ENCODE assay signal across 9 mouse cellular contexts in genomic region chr3:136325783-136326182, GRCm38 (mm10). TPM values are rescaled to one million over a fixed set of nuclear protein-coding genes. Genes with fewer than 3 reads are reported as not detected.
A peak's percentile ranks its signal among the peaks of the same experiment; 100 is the strongest.
DNase-seq lines count a peak whose midpoint lies in the region; ATAC-seq and TF ChIP-seq lines count a peak whose summit lies in the region.
"Had no signal": no experiment of that assay in that cellular context is flagged by ENCODE, and none has a peak within 500 bp of the region (broad histone marks: within the 10 kb centered on the region; RNA-seq: fewer than 3 reads in every experiment).

Gene Bank1, minus strand, starts transcription at chr3:136326066.

- WGBS in liver, embryonic 14.5 days (ENCODE audit: insufficient replicate concordance), result 10% methylated on average over 5 of the region's 5 CpGs
- WGBS in small intestine, adult 2 months, result 74% methylated on average over 5 of the region's 5 CpGs
- WGBS in cerebellum, adult 2 months, result 73% methylated on average over 5 of the region's 5 CpGs

- peak; percentile 9 for DNase-seq in ovary, postnatal 36 days (ENCODE audit: low spot score)
- DNase-seq in ovary, postnatal 10 days (ENCODE audit: low spot score), result no peak
- peak; percentile 5 for DNase-seq in gastrocnemius, postnatal 10 days
- peak; percentile 9 to 22 (median 10) for DNase-seq in liver, embryonic 14.5 days (ENCODE audit: low read depth in 3 of 3, low spot score in 3 of 3)
- no peak for DNase-seq in ovary, adult 18-20 months (ENCODE audit: low spot score)
- DNase-seq in cerebellum, adult 2 months, result no peak
- no peak for DNase-seq in embryo, embryonic 10.5 days (ENCODE audit: low spot score)
- DNase-seq: lung, embryonic 14.5 days had no signal

- no peak within 1 kb of the TSS for H3K27ac ChIP-seq in liver, embryonic 14.5 days
- no peak within 1 kb of the TSS for H3K27ac ChIP-seq in small intestine, adult 2 months (ENCODE audit: insufficient read depth, low read depth, low read length)
- H3K27ac ChIP-seq in cerebellum, adult 2 months (ENCODE audit: insufficient read depth, low read length), result no peak within 1 kb of the TSS

- H3K4me1 ChIP-seq in liver, embryonic 14.5 days (replicated peaks; ENCODE audit: control insufficient read depth in 2 of 2, insufficient read depth in 2 of 2, low read length in 1 of 2), result no peaks in the 10 kb centered on the region
- no peaks in the 10 kb centered on the region for H3K4me1 ChIP-seq in small intestine, adult 2 months (ENCODE audit: control insufficient read depth, insufficient read depth, insufficient read length, low read length)
- H3K4me1 ChIP-seq in cerebellum, adult 2 months (ENCODE audit: control insufficient read depth, insufficient read depth, low read length), result no peaks in the 10 kb centered on the region

- TF ChIP-seq CTCF in liver, embryonic 14.5 days (IDR thresholded peaks at IDR 0.05; ENCODE audit: low read depth), result no peak
- no peak for TF ChIP-seq CTCF in small intestine, adult 2 months (IDR thresholded peaks at IDR 0.05; ENCODE audit: extremely low read depth, insufficient read length, insufficient replicate concordance, low read depth, low read length)
- TF ChIP-seq CTCF in cerebellum, adult 2 months (IDR thresholded peaks at IDR 0.05; ENCODE audit: borderline replicate concordance, insufficient read depth, low read depth, low read length), result no peak

- no peaks in the 10 kb centered on the region for H3K27me3 ChIP-seq in liver, embryonic 14.5 days (ENCODE audit: control insufficient read depth, insufficient read depth, low read length)
- no peaks in the 10 kb centered on the region for H3K27me3 ChIP-seq in small intestine, adult 2 months (ENCODE audit: control insufficient read depth, insufficient read depth, low read length)
- H3K27me3 ChIP-seq in cerebellum, adult 2 months (ENCODE audit: control insufficient read depth, insufficient read depth, low read length), result no peaks in the 10 kb centered on the region

- peak; percentile 47; the same call in 1 of the 2 replicates for ATAC-seq in liver, embryonic 14.5 days (ENCODE audit: insufficient read depth)

- no peak within 1 kb of the TSS for H3K4me2 ChIP-seq in liver, embryonic 14.5 days (ENCODE audit: low read depth)
- H3K4me2 ChIP-seq: lung, embryonic 14.5 days had no signal

- TF ChIP-seq POLR2A in small intestine, adult 2 months (IDR thresholded peaks at IDR 0.05; ENCODE audit: low read depth, low read length), result no peak
- no peak for TF ChIP-seq POLR2A in cerebellum, adult 2 months (IDR thresholded peaks at IDR 0.05; ENCODE audit: borderline replicate concordance, insufficient read depth, low read length)

- H3K4me3 ChIP-seq in liver, embryonic 14.5 days (ENCODE audit: insufficient read depth in 1 of 2, low read depth in 2 of 2, low read length in 2 of 2), result no peak within 1 kb of the TSS
- peak within 1 kb of the TSS; percentile 50 for H3K4me3 ChIP-seq in small intestine, adult 2 months (ENCODE audit: low read depth, low read length)
- H3K4me3 ChIP-seq in cerebellum, adult 2 months (replicated peaks; ENCODE audit: insufficient read depth, low read depth, low read length), result no peak within 1 kb of the TSS

- no peaks in the 10 kb centered on the region for H3K9me3 ChIP-seq in liver, embryonic 14.5 days (ENCODE audit: control insufficient read depth, low read length)

- no peak within 1 kb of the TSS for H3K9ac ChIP-seq in liver, embryonic 14.5 days (replicated peaks)
- H3K9ac ChIP-seq: lung, embryonic 14.5 days had no signal

- no peak for TF ChIP-seq EP300 in liver, embryonic 14.5 days (IDR thresholded peaks at IDR 0.05; ENCODE audit: low read depth)

- no peaks in the 10 kb centered on the region for H3K36me3 ChIP-seq in liver, embryonic 14.5 days (replicated peaks; ENCODE audit: control insufficient read depth, insufficient read depth, low read depth)
- H3K36me3 ChIP-seq in small intestine, adult 2 months (ENCODE audit: control insufficient read depth, insufficient read depth, low read length), result no peaks in the 10 kb centered on the region

RNA-seq across cellular contexts. Expression of gene Bank1, which starts in this region (rescaled TPM):
- under 1 TPM; 0.40 to 0.65 TPM for total RNA-seq in gastrocnemius, postnatal 10 days (2021)
- polyA plus RNA-seq in liver, embryonic 14.5 days (2012; rRNA removed), result 0.61 and 1.3 TPM in 2 replicates
- polyA plus RNA-seq in liver, embryonic 14.5 days (2014; fragmentation: Nextera tagmentation; extraction: Ambion mirVana), result 1.7 and 2.1 TPM in 2 replicates
- polyA plus RNA-seq in small intestine, adult 2 months (2012; rRNA removed), result 0.29 and 0.47 TPM in 2 replicates
- 0.11 and 0.25 TPM in 2 replicates for polyA plus RNA-seq in cerebellum, adult 2 months (2012; rRNA removed)

Comparison
In these comparisons a context has a peak if more than half of its experiments do, and no peak if none do; other contexts are left out.
1. DNase-seq: peak in ovary, postnatal 36 days (single experiment) and liver, embryonic 14.5 days (3 of 3); none in ovary, postnatal 10 days (single experiment), ovary, adult 18-20 months (single experiment), cerebellum, adult 2 months (0 of 2) and embryo, embryonic 10.5 days (single experiment).
2. Peak in DNase-seq in gastrocnemius, postnatal 10 days; RNA of the gene not detected or under 1 TPM.